Mouse (Mus musculus): ENCODE measurements around the gene Uba52. TPM values are rescaled to one million over a fixed set of nuclear protein-coding genes. Genes with fewer than 3 reads are reported as not detected.

Gene Uba52
- polyA plus RNA-seq (2012; rRNA removed) = 989 and 1,155 TPM in 2 replicates

DNA sequence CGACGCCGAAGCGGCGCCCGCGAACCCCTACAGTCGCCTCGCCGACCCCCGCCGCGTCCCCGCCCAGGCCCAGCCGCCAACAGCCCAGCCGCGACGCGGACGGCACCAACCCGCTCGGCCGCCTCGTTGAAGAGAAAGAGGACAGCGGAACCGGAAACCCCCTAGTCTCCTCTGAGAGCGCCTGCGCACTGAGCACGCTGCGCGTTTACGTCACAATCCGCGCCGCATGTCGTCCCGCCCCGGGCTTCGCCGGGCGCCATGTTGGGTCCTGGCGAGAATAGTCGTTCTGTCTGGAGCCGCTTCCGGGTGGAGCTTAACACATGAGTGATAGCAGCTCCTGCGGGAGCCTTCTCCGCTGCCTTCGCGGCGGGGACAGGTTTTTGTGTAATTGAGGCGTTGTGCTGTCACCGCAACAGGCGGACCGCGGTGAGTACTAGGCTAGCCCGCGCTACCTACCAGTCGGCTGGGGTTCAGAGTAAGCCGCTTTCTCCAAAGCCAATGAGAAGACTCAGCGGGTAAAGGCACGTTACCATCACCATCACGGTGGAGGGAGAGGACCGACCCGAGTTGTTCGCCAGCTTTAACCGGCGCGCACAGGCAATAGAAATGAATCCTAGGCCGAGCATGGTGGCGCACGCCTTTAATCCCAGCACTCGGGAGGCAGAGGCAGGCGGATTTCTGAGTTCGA is at the start of gene Uba52:
Uba52 (minus strand) TSS at position 574 of the 688 bp plus-strand sequence.

DNA sequence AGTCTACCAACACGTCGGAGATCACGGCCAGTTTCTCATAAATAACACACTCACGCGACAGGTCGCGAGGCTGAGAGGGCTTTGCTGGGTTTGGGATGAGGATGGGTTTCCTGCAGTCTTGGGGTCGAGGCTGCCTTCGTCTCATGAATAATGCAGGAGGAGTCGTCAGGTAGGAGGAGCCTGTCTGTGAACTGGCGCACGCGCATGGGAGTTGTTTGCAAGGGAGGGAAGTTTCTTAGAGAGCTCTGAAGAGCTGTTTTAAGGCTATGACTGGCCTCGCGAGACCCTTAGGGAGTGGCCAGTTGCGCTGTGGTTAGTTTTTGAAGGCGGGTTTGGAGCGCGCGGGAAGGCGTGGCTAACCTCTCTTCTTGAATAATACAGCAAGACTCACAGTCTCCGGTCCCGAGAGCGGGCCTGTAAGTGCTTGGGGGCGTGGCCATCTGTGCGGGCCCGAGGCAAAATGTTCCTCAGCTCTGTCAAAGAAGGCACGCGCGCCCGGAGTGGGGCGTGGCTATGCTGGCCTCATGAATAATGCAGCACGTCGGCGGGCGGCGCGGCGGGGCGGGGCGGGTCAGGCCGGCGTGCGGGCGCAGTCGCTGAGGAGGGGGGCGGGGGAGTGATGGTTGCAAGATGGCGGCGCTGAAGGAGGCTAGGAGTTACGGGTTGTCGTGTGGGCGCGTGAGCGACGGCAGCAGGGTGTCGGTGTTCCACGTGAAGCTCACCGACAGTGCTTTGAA is 28.6 kb upstream of the Uba52 start, which contains the start of gene Ell:
Ell (plus strand) TSS at position 381 of the 737 bp plus-strand sequence.

DNA sequence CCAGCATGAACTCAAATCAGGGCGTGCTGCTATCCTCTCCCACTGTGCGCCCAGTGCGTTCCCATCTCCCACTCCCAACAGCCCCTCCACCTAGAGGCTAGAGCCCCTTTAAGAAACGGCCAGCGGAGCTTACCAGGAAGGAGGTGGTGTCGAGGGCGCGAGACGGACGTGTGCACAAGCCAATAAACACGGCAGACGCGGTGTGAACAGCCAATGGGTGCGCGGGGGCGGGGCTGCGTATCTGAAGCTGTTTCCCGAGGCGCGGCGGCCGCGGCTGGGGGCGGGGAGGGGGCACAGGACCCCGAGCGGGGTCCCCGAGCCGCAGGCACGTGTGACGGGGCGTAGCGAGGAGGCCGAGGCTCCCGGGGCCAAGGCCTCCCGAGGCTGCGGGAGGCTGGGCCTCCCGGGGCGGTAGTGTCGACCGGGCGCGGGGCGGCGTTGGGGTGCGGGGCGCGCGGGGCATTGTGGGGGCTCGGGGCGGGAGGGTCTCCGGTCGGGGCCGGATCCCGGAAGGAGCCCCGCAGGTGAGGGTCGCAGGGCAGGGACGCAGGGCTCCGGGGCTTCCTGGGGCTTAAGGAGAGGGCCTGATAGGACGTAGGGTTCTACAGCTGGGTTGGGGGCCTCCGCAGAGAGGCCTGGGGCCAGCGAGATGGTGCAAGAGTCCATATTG is 17.0 kb upstream of the Uba52 start, which contains the start of the genes Fkbp8 and Kxd1:
Fkbp8 (plus strand) TSS at position 213 of the 670 bp plus-strand sequence.
Kxd1 (minus strand) TSS at position 445 of the 670 bp plus-strand sequence.

DNA sequence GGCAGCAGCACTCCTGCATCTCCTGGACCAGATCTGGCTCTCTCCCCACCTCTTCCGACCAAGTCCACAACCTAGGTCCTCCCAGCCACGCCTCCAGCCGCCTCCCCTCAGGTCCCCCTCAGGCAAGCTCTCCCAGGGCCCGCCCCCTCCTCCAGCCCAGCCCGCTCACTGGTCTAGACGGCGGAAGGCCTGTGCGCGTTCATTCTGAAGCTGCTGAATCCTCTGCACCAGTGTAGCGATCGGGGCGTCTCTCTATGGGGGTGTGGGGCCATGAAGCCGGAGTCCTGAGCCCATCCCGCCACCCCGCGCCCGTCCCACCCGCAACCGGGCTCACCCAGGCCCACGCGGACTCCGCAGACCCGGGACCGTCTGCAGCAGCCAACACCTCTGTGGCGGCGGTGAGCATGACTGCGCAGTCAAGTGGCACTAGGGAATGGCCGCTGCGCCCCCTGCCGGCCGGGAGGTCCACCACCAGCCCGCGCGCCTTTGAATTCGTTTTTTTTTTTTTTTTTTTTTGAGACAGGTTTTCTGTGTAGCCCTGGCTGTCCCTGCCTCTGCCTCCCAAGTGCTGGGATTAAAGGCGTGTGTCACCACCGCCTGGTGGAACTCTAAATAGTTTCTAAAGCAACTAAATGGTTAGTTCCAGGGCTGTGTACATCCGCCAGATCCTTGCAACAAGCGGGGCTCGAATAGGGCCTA is 4.1 kb downstream of the Uba52 start, which contains the start of gene Rex1bd:
Rex1bd (minus strand) TSS at position 425 of the 699 bp plus-strand sequence.

DNA sequence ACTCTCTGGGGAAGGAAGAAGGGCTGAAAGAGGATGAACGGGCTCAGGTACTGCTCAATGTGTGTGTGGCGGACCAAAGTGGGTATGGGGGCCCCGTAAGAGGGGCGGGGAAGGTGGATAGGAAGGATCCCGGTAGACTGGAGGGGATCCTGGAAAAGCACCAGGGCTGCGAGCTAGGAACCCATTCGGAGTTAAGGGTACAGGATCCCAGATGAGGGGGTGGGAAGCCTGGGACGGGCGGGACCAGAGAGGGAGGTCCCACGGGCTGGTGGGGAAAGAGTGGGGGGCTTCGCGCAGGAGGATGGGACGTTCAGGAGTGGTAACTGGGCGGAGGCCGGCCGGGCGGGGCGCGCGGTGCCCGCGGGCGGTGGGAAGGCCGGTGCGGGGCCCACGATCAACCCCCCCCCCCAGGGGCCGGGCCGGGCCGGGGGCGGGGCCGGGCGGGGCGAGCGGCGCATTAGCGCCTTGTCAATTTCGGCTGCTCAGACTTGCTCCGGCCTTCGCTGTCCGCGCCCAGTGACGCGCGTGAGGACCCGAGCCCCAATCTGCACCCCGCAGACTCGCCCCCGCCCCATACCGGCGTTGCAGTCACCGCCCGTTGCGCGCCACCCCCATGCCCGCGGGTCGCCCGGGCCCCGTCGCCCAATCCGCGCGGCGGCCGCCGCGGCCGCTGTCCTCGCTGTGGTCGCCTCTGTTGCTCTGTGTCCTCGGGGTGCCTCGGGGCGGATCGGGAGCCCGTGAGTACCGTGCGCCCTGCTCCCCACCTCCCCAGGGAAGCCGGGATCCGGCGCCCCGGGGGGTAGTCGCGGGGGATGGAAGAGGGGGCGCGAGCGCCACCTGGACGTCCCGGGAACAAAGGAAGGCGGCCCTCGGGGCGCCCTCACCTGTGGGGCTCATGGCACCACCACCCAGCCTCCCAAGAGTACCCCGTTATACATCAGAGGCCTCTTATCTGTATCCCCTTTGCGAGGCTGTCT is 17.6 kb downstream of the Uba52 start, which contains the start of gene Crlf1:
Crlf1 (plus strand) TSS at position 495 of the 977 bp plus-strand sequence.

DNA sequence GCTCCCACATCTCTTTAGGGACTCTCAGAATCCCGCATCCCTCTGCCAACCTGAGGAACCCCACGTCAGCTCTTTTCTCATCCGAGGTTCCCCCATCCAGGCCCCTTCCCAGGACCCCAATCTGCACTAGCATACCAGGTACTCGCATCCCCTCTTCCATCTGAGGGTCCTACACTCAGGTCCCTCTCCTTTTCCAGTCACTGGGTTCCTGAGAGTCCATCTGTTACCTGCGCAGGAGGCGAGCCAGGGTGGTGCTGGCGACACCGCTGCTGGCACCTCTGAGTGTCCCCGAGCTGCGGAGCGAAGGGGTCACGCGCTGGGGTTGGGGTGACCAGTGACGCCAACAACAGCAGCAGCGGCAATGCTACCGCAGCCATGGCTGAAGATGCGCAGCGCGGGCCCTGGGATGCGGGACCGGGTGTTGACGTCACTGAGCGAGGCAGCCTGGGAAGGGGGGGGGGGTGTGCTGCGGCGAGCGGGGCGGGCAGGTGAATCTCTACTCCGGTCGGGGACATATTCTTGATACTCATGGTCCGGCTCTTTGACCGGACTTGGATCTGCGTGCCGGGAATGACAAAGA is 23.6 kb downstream of the Uba52 start, which contains the start of gene Tmem59l:
Tmem59l (minus strand) TSS at position 418 of the 580 bp plus-strand sequence.

DNA sequence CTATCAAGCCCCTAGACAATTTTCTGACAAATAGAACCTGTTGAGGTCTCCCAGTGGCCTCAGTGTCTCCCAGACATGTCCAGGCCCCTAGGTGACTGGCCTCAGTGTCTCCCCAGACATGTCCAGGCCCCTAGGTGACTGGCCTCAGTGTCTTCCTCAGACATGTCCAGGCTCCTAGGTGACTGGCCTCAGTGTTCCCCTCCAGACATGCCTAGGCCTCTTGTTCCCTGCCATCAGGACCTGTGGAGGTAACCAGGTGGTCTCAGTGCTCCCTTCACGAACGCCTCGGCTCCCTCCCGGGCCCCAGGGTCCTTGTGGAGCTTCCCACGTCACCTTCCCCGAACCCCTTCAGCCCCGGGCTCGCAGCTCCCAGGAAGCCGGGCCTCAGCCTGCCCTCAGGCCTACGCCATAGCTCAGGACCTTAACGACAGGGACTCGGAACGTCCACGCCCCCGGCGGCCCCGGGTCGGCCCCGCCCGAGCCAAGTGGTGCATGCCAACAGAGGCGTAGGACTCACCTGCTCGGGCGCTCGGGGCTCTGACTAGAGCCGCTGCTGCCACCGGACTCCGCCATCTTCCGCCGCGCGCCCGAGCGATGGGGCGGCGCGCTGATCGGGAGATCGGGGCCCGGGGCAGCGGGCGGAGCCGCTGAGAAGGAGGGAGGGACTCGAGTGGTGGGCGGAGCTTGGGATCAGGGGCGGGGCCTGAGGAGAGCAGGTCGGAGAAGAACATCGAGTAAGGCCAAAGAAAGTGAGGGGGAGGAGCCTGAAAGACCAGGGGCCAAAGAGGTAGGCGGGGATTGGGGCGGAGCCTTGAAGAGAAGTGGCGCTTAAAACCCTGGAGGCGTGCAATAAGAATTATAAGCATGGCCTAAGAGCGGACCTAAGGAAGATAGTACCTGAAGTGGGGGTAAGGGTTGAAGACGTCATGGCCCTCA is 34.0 kb downstream of the Uba52 start, which contains the start of gene Klhl26:
Klhl26 (minus strand) TSS at position 636 of the 936 bp plus-strand sequence.

Other genes with a start within 250 kb of the Uba52 start
- 150 and 156 TPM in 2 replicates for gene Homer3, start 228.0 kb downstream of the Uba52 start, polyA plus RNA-seq (2012; rRNA removed)
- gene Ddx49, start 208.3 kb downstream of the Uba52 start, polyA plus RNA-seq (2012; rRNA removed) = 66.3 and 70.5 TPM in 2 replicates
- gene Cope, start 208.3 kb downstream of the Uba52 start, polyA plus RNA-seq (2012; rRNA removed) = 699 and 783 TPM in 2 replicates
- gene Cers1, start 195.0 kb downstream of the Uba52 start, polyA plus RNA-seq (2012; rRNA removed) = 12.7 and 13.9 TPM in 2 replicates
- gene Gdf1, start 181.0 kb downstream of the Uba52 start, polyA plus RNA-seq (2012; rRNA removed) = 10.9 and 13.0 TPM in 2 replicates
- gene Upf1, start 157.5 kb downstream of the Uba52 start, polyA plus RNA-seq (2012; rRNA removed) = 47.4 and 47.9 TPM in 2 replicates
- 2.6 and 8.5 TPM in 2 replicates for gene Comp, start 137.2 kb downstream of the Uba52 start, polyA plus RNA-seq (2012; rRNA removed)
- 69.5 and 70.0 TPM in 2 replicates for gene Crtc1, start 71.2 kb downstream of the Uba52 start, polyA plus RNA-seq (2012; rRNA removed)
- gene Klhl26, start 33.8 kb downstream of the Uba52 start, polyA plus RNA-seq (2012; rRNA removed) = 132 and 154 TPM in 2 replicates
- gene Tmem59l, start 23.4 kb downstream of the Uba52 start, polyA plus RNA-seq (2012; rRNA removed) = 2.3 and 4.0 TPM in 2 replicates
- gene Crlf1, start 17.6 kb downstream of the Uba52 start, polyA plus RNA-seq (2012; rRNA removed) = 11.6 and 22.8 TPM in 2 replicates
- 333 and 372 TPM in 2 replicates for gene Rex1bd, start 4.0 kb downstream of the Uba52 start, polyA plus RNA-seq (2012; rRNA removed)
- 685 and 705 TPM in 2 replicates for gene Fkbp8, start 16.9 kb upstream of the Uba52 start, polyA plus RNA-seq (2012; rRNA removed)
- 70.3 and 97.9 TPM in 2 replicates for gene Kxd1, start 17.2 kb upstream of the Uba52 start, polyA plus RNA-seq (2012; rRNA removed)
- gene Ell, start 28.7 kb upstream of the Uba52 start, polyA plus RNA-seq (2012; rRNA removed) = 33.7 and 35.4 TPM in 2 replicates
- 867 and 914 TPM in 2 replicates for gene Isyna1, start 83.6 kb upstream of the Uba52 start, polyA plus RNA-seq (2012; rRNA removed)
- gene Ssbp4, start 98.1 kb upstream of the Uba52 start, polyA plus RNA-seq (2012; rRNA removed) = 426 and 602 TPM in 2 replicates
- 11.0 and 12.7 TPM in 2 replicates for gene Lrrc25, start 105.4 kb upstream of the Uba52 start, polyA plus RNA-seq (2012; rRNA removed)
- gene Gdf15, start 121.7 kb upstream of the Uba52 start, polyA plus RNA-seq (2012; rRNA removed) = 11.8 and 16.3 TPM in 2 replicates
- gene Pgpep1, start 149.6 kb upstream of the Uba52 start, polyA plus RNA-seq (2012; rRNA removed) = 100 and 112 TPM in 2 replicates
- 179 and 190 TPM in 2 replicates for gene Lsm4, start 162.4 kb upstream of the Uba52 start, polyA plus RNA-seq (2012; rRNA removed)
- 689 and 1,003 TPM in 2 replicates for gene Jund, start 188.1 kb upstream of the Uba52 start, polyA plus RNA-seq (2012; rRNA removed)
- 0.03 TPM in 2 replicates for gene Iqcn, start 192.7 kb upstream of the Uba52 start, polyA plus RNA-seq (2012; rRNA removed)
- gene Gm3336, start 207.7 kb upstream of the Uba52 start, polyA plus RNA-seq (2012; rRNA removed) = 0.60 and 0.89 TPM in 2 replicates
- 3.5 and 6.5 TPM in 2 replicates for gene Pde4c, start 212.9 kb upstream of the Uba52 start, polyA plus RNA-seq (2012; rRNA removed)
- 50.0 and 67.9 TPM in 2 replicates for gene Rab3a, start 243.9 kb upstream of the Uba52 start, polyA plus RNA-seq (2012; rRNA removed)

Data from ovary, adult 2 months (tissue).